Mouse (Mus musculus) thymus, postnatal 4 days (tissue): ENCODE results near the gene Gucd1.
"Not testable (repeated sequence)": the region's sequence is repeated elsewhere in the genome, so short reads cannot be mapped to it uniquely, and the experiment has no call there.

Source experiments
- DNase-seq: peaks from one replicate; pipeline ENCODE4 v3.0.0; 2021

Gucd1 gene

DNA sequence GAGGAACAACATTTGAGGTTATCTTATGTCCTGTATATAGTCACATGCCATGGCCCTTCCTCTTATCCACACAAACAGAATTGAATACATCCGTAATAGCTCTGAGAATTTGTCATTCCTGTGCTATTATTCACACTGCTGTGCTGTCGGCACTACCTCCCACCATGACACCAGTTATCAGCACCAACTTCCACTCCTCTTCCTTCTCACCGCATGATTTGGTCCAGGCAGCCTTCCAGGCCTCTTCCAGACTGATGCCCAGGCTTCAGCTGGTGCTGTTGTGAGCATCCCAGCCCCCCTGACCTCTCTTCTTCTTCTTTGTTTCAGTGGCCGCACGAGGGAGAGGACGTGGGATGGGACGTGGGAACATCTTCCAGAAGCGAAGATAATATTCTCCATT lies 17.2 kb upstream of the Gucd1 start:
- DNase-seq: no peak

DNA sequence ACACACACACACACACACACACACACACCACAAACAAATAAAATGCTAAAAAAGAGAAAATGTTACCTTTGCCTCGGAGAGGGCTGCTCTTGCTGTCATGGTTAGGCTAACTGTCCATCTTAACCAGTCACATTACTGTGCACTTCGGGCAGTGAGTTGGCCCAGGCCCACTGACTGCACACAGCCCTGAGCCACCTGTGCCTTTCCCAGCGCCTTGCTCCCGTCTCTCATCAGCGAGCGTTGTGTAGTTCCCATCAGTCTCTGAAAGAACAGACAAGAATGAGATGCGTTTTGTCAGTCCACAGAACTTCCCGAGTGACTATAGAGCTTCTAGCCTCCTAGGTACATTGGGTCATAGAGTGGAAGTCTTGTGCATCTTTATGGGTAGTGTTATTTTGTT lies 16.4 kb upstream of the Gucd1 start:
- DNase-seq: no peak

DNA sequence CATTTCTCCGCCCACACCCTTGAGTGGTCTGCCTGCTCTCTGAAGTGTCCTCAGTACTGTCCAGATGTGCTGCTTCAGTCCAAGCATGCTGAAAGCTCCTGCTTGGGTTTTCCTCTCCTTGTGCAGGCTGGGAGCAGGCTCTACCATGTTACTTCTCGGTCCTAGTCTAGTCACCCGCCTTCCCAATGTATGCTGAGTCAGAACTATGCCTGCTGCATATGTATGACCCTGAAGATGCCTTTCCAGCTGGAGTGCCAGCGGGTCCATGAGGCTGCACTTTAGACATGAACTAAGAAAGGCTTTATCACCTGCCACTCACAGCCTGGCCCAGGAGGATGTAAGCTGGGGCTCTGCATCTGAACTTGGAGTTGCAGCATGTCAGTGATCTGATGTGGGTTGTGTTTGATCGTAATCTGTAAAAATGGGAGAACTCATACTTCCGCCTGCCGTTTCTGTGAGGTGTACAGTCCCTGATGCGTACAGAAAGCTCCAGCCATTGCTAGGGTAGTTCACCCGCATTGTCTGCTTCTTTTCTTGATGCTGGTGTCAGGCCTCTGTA lies 13.8 kb upstream of the Gucd1 start:
- peak; percentile 54 for DNase-seq

DNA sequence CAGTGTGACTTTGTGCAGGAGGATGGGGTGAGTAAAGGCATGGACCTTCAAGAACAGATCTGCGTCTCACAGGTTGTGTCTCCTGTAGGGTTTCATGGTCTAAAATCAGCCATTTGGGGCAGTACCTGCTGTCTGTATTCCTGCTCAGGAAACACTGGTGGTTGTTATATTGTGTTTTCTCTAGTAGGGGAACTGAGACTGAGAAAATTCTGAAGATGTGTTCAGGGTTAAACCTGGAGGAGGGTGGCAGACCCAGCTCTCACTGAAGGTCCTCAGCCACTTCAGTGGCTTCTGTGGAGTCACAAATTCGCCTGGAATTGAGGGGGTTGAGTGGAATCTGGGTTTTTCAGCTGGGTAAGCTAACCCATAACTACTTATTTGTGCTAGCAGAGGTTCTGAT lies 12.6 kb upstream of the Gucd1 start:
- DNase-seq: no peak

DNA sequence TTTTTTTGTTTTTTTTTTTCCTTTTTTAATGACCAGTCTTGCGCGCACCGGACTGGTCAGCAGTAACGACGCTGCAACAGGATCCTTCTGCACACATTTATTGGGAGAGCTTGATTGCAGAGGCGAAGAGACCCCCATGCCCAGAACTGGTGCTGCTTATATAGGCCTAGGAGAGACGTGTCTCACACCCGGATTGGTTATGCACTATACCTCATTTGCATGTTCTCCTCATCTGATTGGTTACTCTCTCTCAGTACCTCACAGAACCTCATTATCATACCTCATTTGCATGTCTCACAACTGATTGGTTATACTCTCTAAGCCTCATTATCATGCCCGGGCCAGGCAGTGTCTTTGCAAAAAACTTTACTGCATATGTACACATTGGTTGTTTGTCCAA lies 7.7 kb upstream of the Gucd1 start:
- not testable (repeated sequence) for DNase-seq

DNA sequence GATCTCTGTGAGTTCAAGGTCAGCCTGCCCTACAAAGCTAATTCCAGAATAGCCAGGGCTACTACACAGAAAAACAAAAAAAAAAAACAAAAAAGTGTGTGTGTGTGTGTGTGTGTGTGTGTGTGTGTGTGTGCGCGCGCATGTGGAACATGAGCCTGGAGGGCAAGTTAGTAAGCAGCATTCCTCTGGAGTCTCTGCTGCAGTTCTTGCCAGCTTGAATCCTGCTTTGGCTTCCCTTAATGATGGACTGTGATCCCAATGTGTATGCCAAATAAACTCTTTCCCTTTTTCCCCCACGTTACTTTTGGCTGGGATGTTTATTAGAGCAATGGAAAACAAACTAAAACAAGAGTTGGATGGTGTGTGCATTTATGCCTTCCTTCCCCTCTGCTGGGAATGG lies 3.9 kb upstream of the Gucd1 start:
- no peak for DNase-seq

DNA sequence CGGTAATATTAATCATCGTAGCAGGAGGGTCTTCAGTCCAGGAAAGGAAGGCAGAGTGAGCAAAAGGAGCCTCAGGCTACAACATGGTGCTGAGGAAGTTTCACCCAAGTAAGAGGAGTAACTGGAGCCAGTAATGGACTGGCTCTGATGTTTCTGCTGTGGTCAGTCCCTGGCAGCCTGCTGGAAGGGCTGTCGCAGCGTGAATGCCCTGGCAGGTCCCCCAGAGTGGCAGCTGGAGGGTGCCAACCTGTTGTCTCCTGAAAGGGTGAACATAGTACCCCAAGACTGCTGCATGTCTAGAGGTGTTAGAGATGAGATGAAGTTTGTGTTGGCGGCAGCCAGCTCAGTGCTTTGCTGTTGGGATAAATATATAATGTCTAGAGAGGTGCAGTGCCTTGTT lies 2.8 kb upstream of the Gucd1 start:
- DNase-seq: no peak

DNA sequence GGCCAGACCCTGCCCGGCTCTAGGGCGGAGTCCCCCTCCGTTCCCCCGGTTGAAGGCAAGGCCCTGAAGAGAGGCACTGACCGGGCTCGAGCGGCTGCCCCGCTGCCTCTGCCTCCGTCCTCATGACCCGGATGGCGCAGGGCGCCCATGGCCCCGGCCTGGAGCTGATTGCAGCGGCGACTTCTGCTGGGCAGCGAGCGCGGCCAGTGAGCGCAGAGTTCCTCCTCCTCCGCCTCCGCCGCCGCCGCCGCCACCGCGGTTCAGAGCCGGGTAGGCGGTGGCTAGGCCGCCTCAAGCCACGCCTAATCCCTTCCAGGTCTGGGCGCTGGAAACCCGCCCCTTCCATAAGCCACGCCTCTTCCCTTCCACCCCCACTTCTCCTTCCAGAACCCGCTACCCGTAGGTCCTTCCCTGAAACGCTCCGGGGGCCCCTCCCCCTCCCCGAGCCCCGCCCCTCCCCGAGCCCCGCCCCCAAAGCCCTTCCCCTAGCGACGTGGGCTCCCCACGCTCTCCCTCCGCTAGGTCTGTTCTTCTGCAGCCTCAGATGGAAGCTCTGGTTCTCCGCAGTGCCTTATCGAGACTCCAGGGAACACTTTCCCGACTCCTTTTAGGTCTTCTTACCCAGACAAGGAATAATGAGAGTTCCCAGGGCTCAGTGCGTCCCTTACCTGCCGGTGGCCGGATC lies 557 bp downstream of the Gucd1 start, which contains the start of gene Snrpd3:
TSS of gene Snrpd3 (plus strand) at position 479 of the 685 bp plus-strand sequence.
- peak; percentile 93 for DNase-seq

DNA sequence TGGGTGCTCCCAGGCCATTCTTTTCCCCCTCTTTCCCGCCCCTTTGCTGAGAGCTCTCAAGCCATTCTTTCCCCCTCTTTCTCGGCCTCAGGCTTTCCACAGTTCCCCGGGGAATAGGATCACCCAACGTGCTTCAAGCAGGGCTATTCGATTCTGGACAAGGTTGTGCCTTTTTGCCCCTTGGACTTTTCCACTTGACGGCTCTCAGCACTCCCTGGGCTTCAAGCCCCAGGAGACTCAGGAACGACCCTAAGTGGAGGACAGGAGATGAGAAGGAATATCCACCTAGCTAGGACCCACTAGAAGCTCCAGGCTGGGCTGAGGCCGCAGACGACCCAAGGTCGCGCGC lies 1.1 kb downstream of the Gucd1 start:
- no peak for DNase-seq

DNA sequence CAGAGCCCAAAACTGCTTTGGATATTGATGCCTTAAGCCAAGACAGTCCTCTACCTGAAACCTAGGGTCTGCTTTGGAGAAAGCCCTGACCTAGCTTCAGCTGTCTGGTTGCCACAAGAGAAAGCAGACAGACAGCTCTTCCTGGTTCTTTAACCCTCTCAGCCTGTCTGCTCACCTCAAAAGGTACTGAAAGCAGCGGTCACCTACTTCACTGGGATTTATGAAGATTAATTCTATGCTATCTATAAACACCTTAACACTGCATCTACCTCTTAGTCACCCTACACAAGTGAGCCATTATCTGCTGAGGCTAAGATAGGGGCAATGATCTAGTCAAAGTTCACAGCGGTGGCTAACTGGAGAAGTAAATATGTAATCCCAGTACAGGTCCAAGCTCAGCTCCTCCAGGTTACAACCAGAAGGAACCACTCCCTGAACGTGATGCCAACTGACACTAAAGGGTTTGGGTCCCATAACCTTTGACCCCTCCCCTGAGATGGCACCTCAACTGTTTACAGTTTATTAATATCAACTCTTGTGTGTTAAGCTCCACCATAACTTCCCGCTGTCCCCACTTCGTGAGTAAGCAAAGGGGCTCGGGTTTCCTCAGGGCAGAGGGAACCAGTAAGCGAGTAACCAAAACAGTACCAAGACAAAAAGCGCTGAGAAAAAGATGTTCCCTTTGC lies 1.6 kb downstream of the Gucd1 start:
- DNase-seq: peak; percentile 27

DNA sequence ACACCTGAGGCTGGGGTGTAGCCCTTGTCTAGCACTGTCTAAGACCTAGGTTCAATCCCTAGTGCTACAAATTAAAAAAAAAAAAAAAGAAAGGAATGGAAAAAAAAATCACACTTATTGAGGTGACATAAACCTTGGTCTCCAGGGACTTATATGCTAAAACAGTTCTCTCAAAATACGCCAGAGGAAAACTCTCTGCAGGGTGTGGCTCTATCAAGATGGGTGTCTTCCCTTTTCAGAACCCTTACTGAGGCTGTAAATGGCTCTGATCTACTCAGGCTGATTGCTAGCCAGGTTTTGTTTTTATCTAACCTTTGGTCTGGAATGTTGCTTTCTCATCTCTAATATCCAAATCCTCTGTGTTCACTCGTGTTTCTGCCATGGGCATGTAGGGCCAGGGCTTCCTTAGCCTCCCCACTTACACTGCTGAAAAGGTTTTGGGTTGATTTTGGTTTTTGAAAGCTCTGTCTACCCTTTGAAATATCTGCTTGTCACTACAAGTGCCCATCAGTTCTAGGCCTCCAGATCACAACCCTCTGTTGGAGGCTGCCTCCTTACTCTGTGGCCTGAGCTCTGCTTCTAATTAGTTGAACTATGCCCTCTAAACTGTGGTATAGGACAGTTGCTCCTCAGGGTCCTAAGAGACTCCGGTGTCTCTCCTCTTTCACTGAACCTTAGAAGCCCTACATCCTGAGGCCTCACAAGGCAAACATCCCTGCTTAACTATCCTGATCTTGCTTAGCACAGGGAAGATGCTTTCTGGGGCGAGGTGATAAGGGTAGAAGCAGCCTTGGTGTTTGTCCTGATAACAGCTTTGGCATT lies 2.3 kb downstream of the Gucd1 start:
- DNase-seq: no peak

DNA sequence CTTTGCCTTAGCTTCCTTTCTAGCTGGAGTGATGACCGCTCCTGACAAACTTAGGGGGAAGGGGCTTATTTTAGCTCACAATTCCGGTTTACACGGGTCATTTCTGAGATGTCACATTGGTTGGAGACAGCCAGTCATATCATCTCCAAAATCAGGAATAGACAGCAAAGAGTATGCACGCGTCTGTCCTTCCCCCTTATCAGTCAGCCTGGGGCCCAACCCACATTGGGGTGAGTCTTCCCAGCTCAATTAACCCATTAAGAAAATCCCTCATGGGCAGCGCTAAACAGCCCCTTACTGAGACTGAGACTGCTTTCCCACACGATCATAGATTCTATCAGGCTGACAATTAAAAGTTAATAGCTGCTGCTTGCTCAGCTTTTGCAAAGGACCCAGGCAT lies 3.4 kb downstream of the Gucd1 start:
- DNase-seq: no peak

DNA sequence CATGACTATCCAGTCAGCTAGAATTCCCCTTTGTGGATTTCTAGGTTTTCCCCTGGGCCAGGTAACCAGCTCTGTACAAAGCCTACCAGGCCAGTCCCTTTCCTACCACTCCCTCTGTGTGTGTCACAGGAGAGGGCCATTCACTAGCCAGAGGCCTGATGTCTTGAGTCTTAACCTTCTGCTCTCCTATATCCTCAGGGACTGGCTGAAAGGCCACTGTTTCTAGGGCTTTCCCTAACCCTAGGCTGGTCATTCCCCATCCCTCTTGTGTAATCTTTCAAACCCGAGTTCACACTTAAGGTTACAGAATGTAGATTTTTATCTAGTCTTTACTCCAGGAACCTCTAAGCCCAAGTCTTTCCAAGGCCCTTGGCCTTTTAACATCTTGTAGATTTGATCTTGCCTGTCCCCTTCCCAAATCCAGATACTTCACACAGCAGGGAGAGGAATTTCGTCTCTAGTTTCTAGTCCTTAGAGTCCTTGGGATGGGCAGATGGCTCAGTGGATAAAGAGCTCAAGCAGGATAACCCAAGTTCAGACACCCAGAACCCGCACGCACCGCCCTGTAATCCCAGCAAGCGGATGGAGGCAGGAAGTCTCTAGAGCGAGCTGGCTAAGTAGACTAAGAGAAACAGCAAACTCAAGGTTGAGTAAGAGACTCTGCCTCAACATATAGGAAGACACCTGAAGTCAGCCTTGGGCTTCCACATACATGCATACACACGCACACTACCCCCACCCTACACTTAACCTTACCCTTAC lies 4.3 kb downstream of the Gucd1 start:
- DNase-seq: no peak

DNA sequence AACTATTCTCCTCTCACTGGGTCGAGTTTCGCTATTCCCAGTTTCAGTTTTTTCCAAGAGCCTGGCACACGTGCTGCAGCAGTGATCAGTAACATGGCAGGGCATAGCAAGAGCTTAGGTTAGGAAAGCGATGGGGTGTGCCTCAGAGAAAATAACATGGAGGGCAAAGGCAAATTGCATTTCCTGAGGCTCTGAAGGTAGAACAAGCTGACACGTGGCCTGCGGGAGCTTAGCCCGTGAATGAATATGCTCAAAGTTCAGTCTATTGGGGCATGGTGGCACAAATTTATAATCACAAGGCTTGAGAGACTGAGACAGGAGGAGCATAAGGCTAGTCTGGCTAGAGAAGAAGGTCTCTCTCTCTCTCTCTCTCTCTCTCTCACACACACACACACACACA lies 5.0 kb downstream of the Gucd1 start:
- no peak for DNase-seq

DNA sequence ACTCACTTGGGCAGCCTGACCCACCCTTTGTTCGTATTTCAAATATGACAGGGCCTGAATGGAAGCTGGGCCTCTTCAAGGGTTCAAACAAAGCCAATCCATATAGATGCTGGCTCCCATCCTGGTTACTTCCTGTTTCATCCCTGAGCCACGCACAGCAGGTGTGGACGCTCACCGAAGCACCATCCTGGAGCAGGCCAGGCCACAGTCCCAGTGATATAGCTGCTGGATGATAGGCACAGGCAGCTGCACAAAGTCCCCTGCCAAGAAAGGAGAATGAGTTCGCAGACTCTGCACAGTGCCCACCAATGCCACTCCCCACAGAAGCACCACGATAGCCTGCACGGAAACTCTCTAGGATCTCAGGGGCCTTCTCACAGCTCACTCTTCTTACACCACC lies 5.9 kb downstream of the Gucd1 start:
- DNase-seq: no peak

DNA sequence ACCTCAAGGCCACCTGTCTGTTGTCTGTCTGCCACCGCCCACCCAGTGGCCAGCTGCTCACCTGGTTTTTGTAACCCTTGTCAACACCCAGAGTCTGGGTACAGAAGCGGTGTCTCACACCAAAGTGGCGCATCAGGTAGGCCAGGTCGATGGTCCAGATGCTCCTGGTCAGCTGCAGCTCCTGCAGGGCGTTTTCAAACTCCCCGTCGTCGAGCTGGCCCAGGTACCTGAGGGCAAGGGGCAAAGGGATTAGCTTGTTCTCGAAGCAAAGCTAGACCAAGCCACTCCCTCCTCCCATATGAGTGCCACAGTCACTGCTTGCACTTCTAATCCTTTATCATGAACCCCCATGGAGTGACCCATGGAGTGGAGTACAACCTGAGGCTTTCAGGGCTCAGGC lies 6.7 kb downstream of the Gucd1 start:
- DNase-seq: no peak

DNA sequence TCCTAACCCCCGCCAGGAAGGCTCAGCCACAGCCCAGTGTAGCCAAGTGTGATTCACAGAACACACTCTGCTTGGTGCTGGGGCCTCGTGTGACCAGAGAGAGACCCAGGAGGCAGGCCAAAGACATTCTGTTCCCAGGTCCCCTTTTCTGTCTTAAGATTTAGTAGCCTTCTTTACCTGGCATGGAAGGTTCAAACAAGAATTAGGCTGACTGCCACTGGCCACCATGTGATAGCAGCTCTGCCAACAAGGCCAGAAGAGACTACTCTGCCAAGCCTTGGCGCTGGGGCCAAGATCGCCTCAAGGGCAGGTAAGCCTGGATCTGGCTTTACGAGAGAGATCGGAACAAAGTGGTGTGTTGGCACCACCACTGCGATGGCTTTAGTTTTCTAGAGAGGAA lies 7.3 kb downstream of the Gucd1 start:
- DNase-seq: no peak

DNA sequence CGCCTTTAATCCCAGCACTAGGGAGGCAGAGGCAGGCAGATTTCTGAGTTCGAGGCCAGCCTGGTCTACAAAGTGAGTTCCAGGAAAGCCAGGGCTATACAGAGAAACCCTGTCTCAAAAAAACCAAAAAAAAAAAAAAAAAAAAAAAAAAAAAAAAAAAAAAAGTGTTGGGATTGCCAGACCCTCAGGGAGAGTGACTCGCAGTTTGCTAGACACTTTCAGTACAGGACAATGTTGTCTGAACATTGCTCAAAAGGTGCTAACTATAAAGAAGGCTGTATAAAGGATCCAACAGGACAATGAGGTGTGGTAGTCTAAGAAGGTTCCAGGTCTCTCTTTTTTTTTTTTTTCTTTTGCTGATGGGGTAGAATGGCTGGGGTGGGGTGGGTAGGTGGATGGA lies 11.8 kb downstream of the Gucd1 start:
- DNase-seq: not testable (repeated sequence)

DNA sequence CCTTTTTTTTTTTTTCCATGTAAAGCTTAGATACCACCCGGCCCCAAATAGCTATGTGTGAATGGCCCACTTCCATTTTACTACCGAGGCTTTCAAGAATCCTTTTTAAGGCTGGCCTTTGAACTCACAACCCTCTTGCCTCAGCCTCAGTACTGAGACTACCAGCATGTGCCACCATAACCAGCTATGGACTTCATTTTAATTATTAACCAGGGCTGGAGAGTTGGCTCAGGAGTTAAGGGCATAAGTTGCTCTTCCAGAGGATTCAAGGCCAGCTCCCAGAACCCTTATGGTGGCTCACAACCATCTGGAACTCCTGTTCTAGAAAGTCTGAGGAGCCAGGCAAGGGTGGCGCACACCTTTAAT lies 12.7 kb downstream of the Gucd1 start:
- no peak for DNase-seq

DNA sequence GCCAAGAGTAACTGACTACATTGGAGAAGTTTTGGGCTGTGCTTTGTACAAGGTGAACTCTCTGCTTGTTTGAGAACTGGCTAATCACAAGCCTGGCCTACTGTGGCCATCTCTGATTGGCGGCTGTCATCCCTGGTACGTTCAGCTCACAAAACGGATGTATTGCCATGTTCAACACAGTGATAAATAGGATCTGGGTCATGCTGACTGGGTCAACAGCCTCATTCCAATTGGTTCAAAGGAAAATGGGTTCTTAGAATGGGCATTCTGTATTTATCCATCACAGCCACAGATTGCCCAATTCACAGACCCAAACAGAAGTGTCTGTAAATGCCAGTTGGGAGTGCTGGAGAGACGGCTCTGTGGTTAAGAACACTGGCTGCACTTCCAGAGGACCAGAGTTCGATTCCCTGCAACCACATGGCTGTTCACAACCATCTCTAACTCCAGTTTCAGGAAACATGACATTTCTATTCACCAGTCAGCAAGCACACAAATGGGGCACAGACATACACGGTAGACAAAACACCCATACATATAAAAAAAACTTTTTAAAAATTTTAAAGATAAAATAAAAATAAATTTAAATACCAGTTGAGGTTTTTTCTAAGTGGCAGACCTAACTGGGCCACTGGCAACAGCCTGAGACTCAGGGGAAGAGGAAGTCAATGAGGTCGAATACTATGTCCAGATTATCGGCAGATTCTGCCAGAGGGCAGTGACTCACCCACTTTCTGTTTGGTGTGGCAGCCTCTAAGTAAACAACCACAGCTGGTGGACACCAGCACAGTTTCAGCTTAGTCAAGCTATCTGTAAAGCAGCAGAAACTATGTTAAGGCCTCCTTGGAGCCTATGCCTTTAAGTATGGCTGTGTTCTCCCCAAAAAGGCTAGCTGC lies 13.3 kb downstream of the Gucd1 start:
- DNase-seq: no peak

DNA sequence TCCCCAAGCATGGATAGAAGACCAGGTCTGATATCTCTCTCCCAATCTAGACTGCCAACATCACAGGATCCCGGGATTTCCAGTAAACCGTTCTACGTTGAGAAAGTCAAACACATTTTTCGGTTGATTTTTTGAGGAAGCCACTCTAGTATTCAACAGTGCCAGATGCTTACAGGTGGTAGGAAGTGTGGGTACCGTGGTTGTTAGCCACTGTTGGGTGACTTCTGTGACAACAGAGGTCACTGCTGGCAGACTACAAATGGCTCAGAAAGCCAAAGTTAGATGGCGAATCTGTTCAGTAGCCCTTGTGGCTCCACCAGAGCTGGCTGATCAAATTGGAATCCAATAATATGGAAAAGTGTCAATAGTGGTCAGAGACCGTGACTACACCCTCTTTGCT lies 14.1 kb downstream of the Gucd1 start:
- DNase-seq: no peak

DNA sequence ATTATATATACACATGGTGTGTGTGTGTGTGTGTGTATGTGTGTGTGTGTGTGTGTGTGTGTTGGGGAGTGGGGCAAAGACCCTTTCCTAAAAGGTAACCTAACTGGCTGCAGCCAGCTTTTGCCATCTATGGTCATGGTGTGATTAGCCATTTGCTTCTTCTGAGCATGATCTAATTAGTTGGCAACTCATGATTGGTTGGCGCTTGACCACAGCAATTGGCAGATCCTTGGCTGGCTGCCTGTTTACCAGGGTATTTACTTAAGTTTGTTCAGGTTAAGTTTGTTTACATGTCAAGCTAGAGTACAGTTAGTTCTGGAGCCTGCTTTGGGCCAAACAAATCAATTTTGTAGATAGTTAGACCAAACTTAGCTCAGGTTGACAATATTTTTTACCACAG lies 16.1 kb downstream of the Gucd1 start:
- DNase-seq: no peak
